8 mouse cellular contexts compared by ENCODE assay signal in genomic region chr2:83644276-83645252, GRCm38 (mm10). TPM values are rescaled to one million over a fixed set of nuclear protein-coding genes. Genes with fewer than 3 reads are reported as not detected.
DNase-seq lines count a peak whose midpoint lies in the region; ATAC-seq and TF ChIP-seq lines count a peak whose summit lies in the region.

Zc3h15 (plus strand) TSS chr2:83644435.

- peak within 1 kb of the TSS; percentile 78 for H3K4me2 ChIP-seq in hindbrain, postnatal 0 days (ENCODE audit: low read depth, low read length)

- no peaks in the 10 kb centered on the region for H3K36me3 ChIP-seq in hindbrain, postnatal 0 days (ENCODE audit: insufficient read depth, low read length)

- peak within 1 kb of the TSS; percentile 98 for H3K9ac ChIP-seq in hindbrain, postnatal 0 days (replicated peaks; ENCODE audit: low read length)

- intact Hi-C loops in gastrocnemius, adult 2 months (cut with DNase I), result loop anchor here (5.0 kb wide), 2 partner anchors 78 to 128 kb away; partner anchors contain the start of gene Itgav
- intact Hi-C loops in left cerebral cortex, adult 2 months (cut with DNase I), result loop anchor here (2.0 kb wide), 1 partner anchor 80 kb away; the partner anchor contains the start of gene Itgav

- peak; percentile 95 for ATAC-seq in common myeloid progenitor, adult 5-6 weeks (replicated peaks; ENCODE audit: low read depth, poor library complexity, severe bottlenecking)
- ATAC-seq in hindbrain, postnatal 0 days, result peak; percentile 100
- ATAC-seq in megakaryocyte, adult 5-6 weeks (ENCODE audit: poor library complexity, severe bottlenecking), result peak; percentile 97

- H3K27me3 ChIP-seq in hindbrain, postnatal 0 days (ENCODE audit: insufficient read depth, low read length), result no peaks in the 10 kb centered on the region

- peak; percentile 69 for TF ChIP-seq CTCF in gastrocnemius, adult 2 months (IDR thresholded peaks at IDR 0.05)
- peak; percentile 65 for TF ChIP-seq CTCF in hindbrain, postnatal 0 days (IDR thresholded peaks at IDR 0.05; ENCODE audit: low read depth)
- TF ChIP-seq CTCF in left cerebral cortex, adult 2 months (IDR thresholded peaks at IDR 0.05), result peak; percentile 53

- peaks cover 8% of the 10 kb centered on the region; the same call in 1 of the 2 replicates for H3K4me1 ChIP-seq in hindbrain, postnatal 0 days (ENCODE audit: insufficient read depth, low read length)

- H3K4me3 ChIP-seq in gastrocnemius, adult 2 months, result peak within 1 kb of the TSS; percentile 100
- peak within 1 kb of the TSS; percentile 98 for H3K4me3 ChIP-seq in hindbrain, postnatal 0 days (ENCODE audit: low read length)
- peak within 1 kb of the TSS; percentile 95 for H3K4me3 ChIP-seq in left cerebral cortex, adult 2 months

- DNase-seq in ZHBTc4 (ENCODE audit: low read depth, low spot score), result peak; percentile 98
- peak; percentile 96 for DNase-seq in gastrocnemius, adult 2 months
- DNase-seq in hindbrain, postnatal 0 days (ENCODE audit: low spot score), result peak; percentile 98
- DNase-seq in left cerebral cortex, adult 2 months (ENCODE audit: extremely low spot score in 1 of 2, low spot score in 2 of 2), result peak; percentile 93 to 95
- peak; percentile 92 for DNase-seq in right cerebral cortex, adult 2 months (ENCODE audit: low spot score in 2 of 2)
- peak; percentile 94 for DNase-seq in urinary bladder, postnatal 14 days (ENCODE audit: low spot score)

- H3K9me3 ChIP-seq in hindbrain, postnatal 0 days (ENCODE audit: low read length), result no peaks in the 10 kb centered on the region

- peak within 1 kb of the TSS; percentile 95 for H3K27ac ChIP-seq in gastrocnemius, adult 2 months
- peak within 1 kb of the TSS; percentile 90 for H3K27ac ChIP-seq in hindbrain, postnatal 0 days
- H3K27ac ChIP-seq in left cerebral cortex, adult 2 months, result peak within 1 kb of the TSS; percentile 93

- under 1% methylated on average over 88 of the region's 100 CpGs for WGBS in hindbrain, postnatal 0 days

RNA-seq across cellular contexts. Expression of gene Zc3h15, which starts in this region (rescaled TPM):
- total RNA-seq in common myeloid progenitor, adult 5-6 weeks (2017), result 190 and 200 TPM in 2 replicates
- total RNA-seq in gastrocnemius, adult 2 months (2021), result 10 to 100 TPM; 69.0 to 70.8 TPM
- 64.8 and 67.1 TPM in 2 replicates for total RNA-seq in hindbrain, postnatal 0 days (2014; rRNA removed)
- 177 and 190 TPM in 2 replicates for polyA plus RNA-seq in hindbrain, postnatal 0 days (2015; fragmentation: Nextera tagmentation; extraction: Ambion mirVana)
- 100 to 1,000 TPM; 143 to 148 TPM for total RNA-seq in left cerebral cortex, adult 2 months (2021)
- 85.1 and 110 TPM in 2 replicates for total RNA-seq in megakaryocyte, adult 5-6 weeks (2015)
- total RNA-seq in megakaryocyte, adult 5-6 weeks (2017), result 110 and 129 TPM in 2 replicates

Comparison
In these comparisons a context has a peak if more than half of its experiments do, and no peak if none do; other contexts are left out.
1. Peak in every context shown above with its lines: DNase-seq, ATAC-seq, H3K4me3 ChIP-seq and H3K27ac ChIP-seq.